Mouse (Mus musculus) cortical plate, adult 2 months (tissue): ENCODE results near the gene Polr1e. TPM values are rescaled to one million over a fixed set of nuclear protein-coding genes. Genes with fewer than 3 reads are reported as not detected.
"Not testable (repeated sequence)": the region's sequence is repeated elsewhere in the genome, so short reads cannot be mapped to it uniquely, and the experiment has no call there.

ENCODE experiments used
- H3K27ac ChIP-seq: fragments of 200-500 bp; 2 replicates; pipeline ENCODE4 v1.5.1; 2012; ENCODE audit warnings: low read length, control low read depth, inconsistent platforms; ENCODE audit not compliant: insufficient read depth
- H3K4me1 ChIP-seq: fragments of 200-500 bp; 2 replicates; pipeline ENCODE4 v1.6.1; 2011; ENCODE audit warnings: low read length; ENCODE audit not compliant: control insufficient read depth, insufficient read depth
- H3K4me3 ChIP-seq: fragments of 200-500 bp; 2 replicates; pipeline ENCODE4 v1.5.1; 2011; ENCODE audit warnings: mild to moderate bottlenecking, low read length, control low read depth; ENCODE audit not compliant: insufficient read depth
- CTCF ChIP-seq: fragments of 200-500 bp; IDR thresholded peaks from 2 replicates; pipeline ENCODE4 v1.5.1; 2011; ENCODE audit warnings: mild to moderate bottlenecking, control low read depth, low read length; ENCODE audit not compliant: insufficient read depth; ENCODE audit errors: extremely low read depth
- POLR2A ChIP-seq: fragments of 200-500 bp; IDR thresholded peaks from 2 replicates; pipeline ENCODE4 v1.6.1; 2011; ENCODE audit warnings: mild to moderate bottlenecking, low read length, control low read depth; ENCODE audit not compliant: insufficient read depth; ENCODE audit errors: extremely low read depth
- polyA plus RNA-seq: library from polyadenylated mRNA; depleted of rRNA; stranded (reverse); fragments of >200 nt; gene quantifications from 2 replicates; pipeline ENCODE4 v1.2.3, GENCODE M21; 2012

Gene Polr1e
- polyA plus RNA-seq, 1 experiment, result 11.4 TPM

DNA sequence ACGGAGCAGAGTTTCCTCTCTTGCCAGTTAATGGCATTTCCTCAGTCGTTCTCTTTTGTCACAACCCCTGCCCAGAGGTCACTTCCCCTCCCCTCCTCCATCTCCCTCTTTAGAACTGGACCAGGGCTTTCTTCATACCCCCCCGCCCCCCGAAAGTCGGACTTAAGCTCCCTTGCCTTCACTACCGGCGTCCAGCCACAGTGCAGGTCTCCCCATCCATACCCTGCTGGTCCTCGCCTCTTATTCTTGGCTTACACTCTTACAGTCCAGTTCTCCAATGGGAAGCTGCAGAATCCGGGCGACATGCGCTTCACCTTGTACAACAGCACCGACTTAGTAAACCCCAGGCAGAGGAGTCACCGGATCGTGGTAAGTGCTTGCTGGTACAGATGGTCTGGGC lies 626 bp downstream of the Polr1e start:
- TF ChIP-seq POLR2A, result no peak
- TF ChIP-seq CTCF, result no peak
- Histone ChIP-seq H3K4me3 (peak overlapping the region; percentile 54), H3K4me1 (peaks cover 2% of the 10 kb centered on the region; the same call in 1 of the 2 replicates), H3K27ac (no peak overlapping the region)

DNA sequence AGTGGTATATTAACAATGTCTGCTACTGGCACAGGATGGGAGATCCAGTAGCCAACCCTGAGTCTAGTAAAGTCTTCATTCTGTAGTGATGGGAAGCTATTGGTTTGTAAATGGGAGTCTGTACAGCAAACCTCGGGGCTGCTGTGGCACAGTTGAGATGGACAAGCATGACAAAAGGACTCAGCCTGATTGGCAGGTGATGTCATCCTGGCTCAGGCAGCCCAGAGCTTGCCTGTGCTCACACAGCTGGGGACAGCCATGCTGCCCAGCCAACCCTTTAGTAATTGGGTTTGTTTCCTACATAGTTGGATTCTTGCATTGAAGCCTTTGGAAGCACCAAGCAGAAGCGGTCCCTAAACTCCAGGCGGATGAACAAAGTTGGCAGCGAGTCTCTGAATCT lies 8.1 kb downstream of the Polr1e start:
- H3K4me1 ChIP-seq, result no peaks in the 10 kb centered on the region
- H3K4me3 ChIP-seq, result no peak overlapping the region
- H3K27ac ChIP-seq, result no peak overlapping the region
- TF ChIP-seq POLR2A (no peak), CTCF (no peak)

DNA sequence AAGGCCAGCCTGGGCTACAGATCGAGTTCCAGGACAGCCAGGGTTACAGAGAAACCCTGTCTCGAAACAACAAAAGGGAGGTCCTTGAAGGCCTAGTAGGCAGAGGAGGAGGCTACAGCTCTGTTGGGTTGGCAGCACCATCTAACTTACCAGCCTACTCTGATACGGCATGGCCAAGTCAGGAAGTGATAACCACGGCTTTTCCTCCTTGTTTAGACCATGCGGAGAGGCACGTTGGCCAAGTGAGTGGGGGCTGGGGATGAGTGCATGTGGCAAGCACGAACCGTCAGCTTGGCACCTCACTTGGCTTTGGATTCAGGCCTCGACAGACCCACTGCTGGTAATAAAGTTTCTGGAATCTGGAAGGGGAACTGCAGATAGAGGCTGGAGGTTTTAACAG lies 14.2 kb downstream of the Polr1e start:
- Histone ChIP-seq H3K4me1 (no peaks in the 10 kb centered on the region), H3K4me3 (no peak overlapping the region), H3K27ac (no peak overlapping the region)
- TF ChIP-seq POLR2A (no peak), CTCF (no peak)

DNA sequence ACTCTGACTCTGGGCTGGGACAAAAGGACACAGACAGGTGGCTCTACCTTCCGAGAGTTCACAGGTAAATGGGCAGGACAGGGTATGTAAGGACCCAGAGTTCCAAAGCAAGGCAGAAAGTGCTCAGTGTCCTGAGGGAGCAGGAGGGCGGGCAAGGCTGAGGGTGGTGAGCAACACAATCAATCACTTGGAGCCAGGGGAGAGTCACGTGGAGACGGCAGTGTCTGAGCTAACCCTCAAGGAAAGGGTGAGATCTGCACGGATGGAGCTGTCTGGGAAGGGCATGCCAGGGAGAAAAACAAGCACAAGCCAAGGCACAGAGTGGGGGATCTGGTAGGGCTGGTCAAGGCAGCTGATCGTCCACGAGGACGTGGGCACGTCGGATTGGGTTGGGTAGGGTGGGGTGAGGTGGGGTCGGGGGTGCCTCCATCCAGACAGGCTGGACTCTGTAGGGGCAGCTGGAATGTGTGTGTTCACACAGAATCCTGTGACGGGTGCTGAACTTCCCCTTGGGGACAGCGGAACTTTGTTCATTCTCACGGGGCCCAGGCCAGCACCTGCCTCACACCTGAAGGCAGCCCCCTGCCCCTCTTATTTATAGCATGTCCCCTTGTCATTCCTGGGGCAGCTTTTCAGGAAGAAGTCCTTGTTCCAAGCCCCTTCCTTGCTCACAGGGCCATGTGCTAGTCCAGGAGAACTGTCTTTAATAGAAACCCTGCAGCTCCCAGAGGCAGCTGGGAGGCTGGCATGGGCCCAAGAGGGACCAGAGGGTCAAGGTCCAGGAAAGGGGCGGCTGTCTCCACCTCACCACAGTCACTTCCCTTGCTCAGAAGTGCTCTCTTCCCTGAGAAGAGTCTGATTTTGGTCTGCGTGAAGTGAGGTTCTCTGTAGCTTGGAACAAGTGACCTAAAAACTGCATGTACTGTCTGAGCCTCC lies 16.6 kb downstream of the Polr1e start:
- Histone ChIP-seq H3K4me1 (no peaks in the 10 kb centered on the region), H3K27ac (no peak overlapping the region), H3K4me3 (no peak overlapping the region)
- no peak for TF ChIP-seq POLR2A
- TF ChIP-seq CTCF, result no peak

DNA sequence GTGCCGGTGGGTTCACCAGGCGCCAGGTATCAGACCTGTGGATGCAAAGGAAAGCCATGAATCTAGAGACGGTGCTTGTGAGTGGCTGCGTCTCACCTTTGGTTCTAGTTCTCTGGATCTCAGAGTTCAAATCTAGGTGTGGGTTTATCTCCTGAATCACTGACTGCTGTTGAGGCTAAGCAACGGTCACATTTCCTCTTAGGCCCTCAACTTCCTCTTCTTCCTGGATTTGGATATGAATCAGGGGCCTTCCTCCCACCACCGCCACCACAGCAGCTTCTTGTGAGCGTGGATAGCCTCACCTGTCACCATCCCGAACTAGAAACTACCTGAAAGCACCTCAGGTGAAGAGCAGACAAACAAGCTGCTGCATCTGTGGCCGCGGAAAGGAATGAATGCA lies 17.7 kb downstream of the Polr1e start:
- TF ChIP-seq CTCF, result no peak
- TF ChIP-seq POLR2A, result no peak
- no peaks in the 10 kb centered on the region for H3K4me1 ChIP-seq

DNA sequence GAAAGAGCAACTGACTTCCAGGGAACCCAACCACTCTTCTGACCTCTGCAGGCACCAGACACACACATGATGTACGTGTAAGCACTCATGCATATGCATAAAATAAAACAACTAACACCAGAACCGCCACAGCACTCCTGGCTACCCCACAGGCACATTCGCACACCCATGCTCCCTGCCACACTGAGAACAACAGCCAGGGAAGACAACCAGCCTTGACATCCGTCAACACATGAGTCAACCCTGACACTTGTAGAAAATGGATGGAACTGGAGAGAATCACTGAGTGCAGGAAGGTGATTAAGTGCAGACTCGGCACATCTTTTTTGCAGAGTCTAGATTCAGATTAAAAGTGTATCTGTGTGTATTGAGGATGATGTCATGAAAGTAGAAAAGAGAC lies 18.2 kb downstream of the Polr1e start:
- H3K4me3 ChIP-seq, result no peak overlapping the region
- TF ChIP-seq CTCF (no peak), POLR2A (no peak)
- no peaks in the 10 kb centered on the region for H3K4me1 ChIP-seq
- H3K27ac ChIP-seq, result no peak overlapping the region

More for the DNA sequence above, 17.7 kb downstream of the Polr1e start:
- Histone ChIP-seq H3K27ac (no peak overlapping the region), H3K4me3 (no peak overlapping the region)

DNA sequence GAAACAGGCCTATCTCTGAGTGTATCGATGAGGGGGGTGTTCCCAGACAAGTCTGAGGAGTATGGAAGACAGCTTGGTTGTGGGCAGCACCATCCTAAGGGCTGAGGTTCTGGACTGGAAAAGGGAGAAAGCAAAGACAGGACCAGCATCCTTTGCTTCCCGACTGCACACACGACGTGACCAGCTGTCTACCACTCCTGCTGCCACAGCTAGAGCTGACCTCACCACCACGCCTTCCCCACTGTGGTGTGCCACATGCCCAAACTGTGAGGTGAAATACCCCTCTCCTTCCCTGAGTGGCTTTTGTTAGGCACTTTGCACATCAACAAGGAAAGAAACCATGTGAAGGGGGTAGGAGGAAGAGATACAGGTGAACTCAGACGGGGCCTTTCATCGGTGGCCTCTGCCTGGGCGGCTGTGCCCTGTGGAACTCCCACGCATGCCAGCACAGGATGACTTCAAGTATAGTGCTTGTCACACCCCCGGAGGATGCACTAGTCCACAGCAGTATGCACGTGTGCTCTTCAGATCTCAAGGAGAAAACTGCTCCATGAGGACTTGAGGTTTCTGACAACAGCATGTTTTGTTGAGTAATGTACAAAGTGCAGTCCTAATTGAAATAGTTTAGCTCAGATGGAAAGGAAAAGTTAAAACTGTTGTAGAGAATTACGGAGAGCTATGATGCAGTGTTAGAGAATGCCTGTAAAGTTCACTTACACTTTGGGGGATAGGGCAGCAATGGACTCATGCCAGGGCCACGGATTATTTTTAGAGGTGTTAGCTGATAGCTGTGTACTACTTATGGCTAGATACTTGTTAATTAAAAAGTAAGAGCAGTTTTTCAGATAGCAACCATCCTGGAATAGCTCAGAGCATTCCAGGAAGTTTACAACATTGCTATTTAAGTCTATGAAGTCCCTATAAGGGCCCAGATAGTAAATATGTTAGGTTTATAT lies 19.4 kb downstream of the Polr1e start:
- no peak for TF ChIP-seq POLR2A
- no peak for TF ChIP-seq CTCF
- H3K4me3 ChIP-seq, result no peak overlapping the region

DNA sequence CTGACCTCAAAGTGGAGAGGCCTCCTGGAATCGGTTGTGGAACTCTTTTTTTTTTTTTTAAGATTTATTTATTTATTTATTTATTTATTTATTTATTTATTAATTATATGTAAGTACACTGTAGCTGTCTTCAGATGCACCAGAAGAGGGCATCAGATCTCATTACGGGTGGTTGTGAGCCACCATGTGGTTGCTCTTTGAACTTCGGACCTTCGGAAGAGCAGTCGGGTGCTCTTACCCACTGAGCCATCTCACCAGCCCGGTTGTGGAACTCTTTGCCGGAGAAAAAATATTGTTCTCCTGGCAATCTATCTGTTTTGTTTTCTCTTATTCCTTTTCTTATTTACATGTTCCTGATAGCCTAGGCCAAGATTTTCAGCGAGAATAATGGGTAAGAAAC lies 20.5 kb downstream of the Polr1e start:
- H3K27ac ChIP-seq, H3K4me1 ChIP-seq, H3K4me3 ChIP-seq: not testable (repeated sequence)

More for the DNA sequence above, 19.4 kb downstream of the Polr1e start:
- Histone ChIP-seq H3K4me1 (no peaks in the 10 kb centered on the region), H3K27ac (no peak overlapping the region)

DNA sequence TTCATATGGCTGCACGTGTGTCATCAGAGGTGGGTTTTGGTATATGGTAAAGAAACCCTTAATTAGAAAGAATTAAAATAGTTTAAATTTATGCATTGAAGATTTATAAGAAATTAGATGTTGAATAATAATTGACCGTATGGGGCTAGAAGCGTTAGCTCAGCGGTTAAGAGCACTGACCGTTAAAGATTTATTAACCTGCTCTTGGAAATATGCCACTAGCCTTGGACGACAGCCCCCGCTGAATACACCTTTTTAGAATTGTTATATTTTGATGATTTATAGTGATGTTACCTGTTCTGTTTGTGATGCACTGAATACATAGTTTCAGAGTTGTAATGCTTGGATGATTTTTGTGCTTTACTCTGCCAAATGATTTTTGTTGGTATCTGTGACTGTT lies 21.2 kb downstream of the Polr1e start:
- not testable (repeated sequence) for H3K4me1 ChIP-seq, H3K27ac ChIP-seq, H3K4me3 ChIP-seq

DNA sequence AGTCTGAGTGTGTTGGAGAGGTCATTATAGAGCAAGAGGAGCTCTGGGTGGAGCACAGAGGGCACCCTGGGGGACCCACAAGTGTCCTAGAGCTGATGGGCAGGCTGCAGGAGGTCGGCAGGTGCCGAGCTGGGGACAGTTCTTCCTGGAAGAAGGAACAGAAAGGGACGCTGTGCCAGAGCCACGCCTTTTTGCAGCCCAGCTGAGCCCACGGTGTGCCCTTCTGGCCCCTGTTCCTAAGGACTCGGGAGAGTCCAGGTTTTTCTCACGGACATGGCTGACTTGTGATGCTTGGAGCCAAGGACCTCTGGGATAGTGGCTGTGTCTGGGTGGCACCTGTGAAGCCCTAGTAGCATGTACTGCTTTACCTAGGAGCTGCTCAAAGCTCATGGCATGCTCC lies 22.4 kb downstream of the Polr1e start:
- Histone ChIP-seq H3K4me1 (no peaks in the 10 kb centered on the region), H3K27ac (no peak overlapping the region), H3K4me3 (no peak overlapping the region)
- no peak for TF ChIP-seq CTCF
- TF ChIP-seq POLR2A, result no peak
